26 mouse cellular contexts compared by ENCODE assay signal in genomic region chrX:64263481-64263880, GRCm38 (mm10). TPM values are rescaled to one million over a fixed set of nuclear protein-coding genes. Genes with fewer than 3 reads are reported as not detected.
DNase-seq lines count a peak whose midpoint lies in the region; ATAC-seq and TF ChIP-seq lines count a peak whose summit lies in the region.
"Had no signal": no experiment of that assay in that cellular context is flagged by ENCODE, and none has a peak within 500 bp of the region (broad histone marks: within the 10 kb centered on the region; RNA-seq: fewer than 3 reads in every experiment).

No protein-coding gene starts in this region.

- no peak overlapping the region for H3K4me3 ChIP-seq in cerebellum, adult 2 months (replicated peaks; ENCODE audit: insufficient read depth, low read depth, low read length)
- H3K4me3 ChIP-seq: embryonic facial prominence, embryonic 12.5 days; embryonic facial prominence, embryonic 15.5 days; heart, adult 2 months; heart, embryonic 10.5 days; heart, embryonic 13.5 days had no signal

- H3K4me1 ChIP-seq in cerebellum, adult 2 months (ENCODE audit: control insufficient read depth, insufficient read depth, low read length), result no peaks in the 10 kb centered on the region
- H3K4me1 ChIP-seq: embryonic facial prominence, embryonic 12.5 days; embryonic facial prominence, embryonic 15.5 days; heart, embryonic 10.5 days; heart, embryonic 13.5 days had no signal

- ATAC-seq in cerebellum, adult (ENCODE audit: insufficient number of reproducible peaks, low FRiP score, low TSS enrichment), result peak; percentile 70; the same call in 1 of the 2 replicates
- no peak for ATAC-seq in activated CD4-positive, CD25-positive, alpha-beta regulatory T cell, adult 4 months
- ATAC-seq: forebrain, embryonic 14.5 days; forebrain, postnatal 0 days; hindbrain, postnatal 0 days; inflammation-experienced regulatory T-cells, adult 6 months; intestine, embryonic 16.5 days had no signal

- no peak for TF ChIP-seq CTCF in cerebellum, adult 2 months (IDR thresholded peaks at IDR 0.05; ENCODE audit: borderline replicate concordance, insufficient read depth, low read depth, low read length)

- no peak overlapping the region for H3K27ac ChIP-seq in cerebellum, adult 2 months (ENCODE audit: insufficient read depth, low read length)
- H3K27ac ChIP-seq: embryonic facial prominence, embryonic 12.5 days; embryonic facial prominence, embryonic 15.5 days; heart, adult 2 months; heart, embryonic 10.5 days; heart, embryonic 13.5 days; hindbrain, embryonic 14.5 days; hindbrain, postnatal 0 days had no signal

- no peak for DNase-seq in cerebellum, adult 8-10 months
- DNase-seq in cerebellum, adult 2 months, result peak; percentile 15 to 71
- DNase-seq in cerebellum, postnatal 10 days, result peak; percentile 45 to 56
- peak; percentile 4 to 23 for DNase-seq in cerebellum, postnatal 36 days
- no peak for DNase-seq in thymus, postnatal 0 days (ENCODE audit: low spot score)
- DNase-seq in testis, postnatal 14 days (ENCODE audit: low spot score), result no peak
- DNase-seq: adrenal gland, postnatal 10 days; adrenal gland, postnatal 36 days; forebrain, postnatal 0 days; gastrocnemius, postnatal 25 days; heart, adult 2 months; heart, postnatal 14 days; heart, postnatal 4 days; kidney, adult 2 months had no signal

- 17% methylated on average over 1 of the region's 1 CpGs for WGBS in cerebellum, adult 2 months

- TF ChIP-seq POLR2A in cerebellum, adult 2 months (IDR thresholded peaks at IDR 0.05; ENCODE audit: borderline replicate concordance, insufficient read depth, low read length), result no peak

- H3K27me3 ChIP-seq in cerebellum, adult 2 months (ENCODE audit: control insufficient read depth, insufficient read depth, low read length), result no peaks in the 10 kb centered on the region
- H3K27me3 ChIP-seq: embryonic facial prominence, embryonic 12.5 days; embryonic facial prominence, embryonic 15.5 days; heart, embryonic 13.5 days had no signal

RNA-seq across cellular contexts. Expression of gene Slitrk4, which starts 13.3 kb away (rescaled TPM):
- 10.5 and 11.8 TPM in 2 replicates for polyA plus RNA-seq in cerebellum, adult 2 months (2012; rRNA removed)
- 0.04 TPM in 2 replicates for polyA plus RNA-seq in thymus, postnatal 0 days (2015; fragmentation: Nextera tagmentation; extraction: Ambion mirVana)
- not detected for polyA plus RNA-seq in activated CD4-positive, CD25-positive, alpha-beta regulatory T cell, adult 4 months (2017; shearing (Covaris generic))
- polyA plus RNA-seq: gonadal fat pad, adult 2 months; inflammation-experienced regulatory T-cells, adult 6 months had no signal

Comparison
In these comparisons a context has a peak if more than half of its experiments do, and no peak if none do; other contexts are left out.
1. DNase-seq: peak in cerebellum, adult 2 months (2 of 2), cerebellum, postnatal 10 days (2 of 2) and cerebellum, postnatal 36 days (2 of 2); none in cerebellum, adult 8-10 months (single experiment), thymus, postnatal 0 days (single experiment) and testis, postnatal 14 days (single experiment).
2. RNA of gene Slitrk4, which starts 13.3 kb away (polyA plus RNA-seq): 10.5 to 11.8 TPM in cerebellum, adult 2 months; 0.04 TPM in thymus, postnatal 0 days and not detected in activated CD4-positive, CD25-positive, alpha-beta regulatory T cell, adult 4 months; every median in the first group is over 10 times any median in the second.